Mouse (Mus musculus) limb, embryonic 10.5 days (tissue): ENCODE data around the gene Commd1. TPM values are rescaled to one million over a fixed set of nuclear protein-coding genes. Genes with fewer than 3 reads are reported as not detected.
A peak's percentile ranks its signal among the peaks of the same experiment; 100 is the strongest.

ENCODE experiments used
- DNase-seq: peaks from one replicate; pipeline ENCODE4 v3.0.0-alpha.2; 2017; ENCODE audit warnings: low spot score
- H3K27ac ChIP-seq: fragments of 300-500 bp; sonication (generic); 2 replicates; pipeline ENCODE4 v1.5.1; 2016; ENCODE audit warnings: mild to moderate bottlenecking
- H3K27me3 ChIP-seq: fragments of 300-500 bp; sonication (generic); 2 replicates; pipeline ENCODE4 v1.6.1; 2016; ENCODE audit warnings: low read depth, mild to moderate bottlenecking; ENCODE audit not compliant: poor library complexity, severe bottlenecking
- H3K36me3 ChIP-seq: fragments of 300-500 bp; sonication (generic); 2 replicates; pipeline ENCODE4 v1.6.1; 2016; ENCODE audit warnings: mild to moderate bottlenecking, moderate library complexity
- H3K4me1 ChIP-seq: fragments of 300-500 bp; sonication (generic); 2 replicates; pipeline ENCODE4 v1.6.1; 2016
- H3K4me3 ChIP-seq: fragments of 300-500 bp; sonication (generic); 2 replicates; pipeline ENCODE4 v1.5.1; 2016; ENCODE audit warnings: mild to moderate bottlenecking, moderate library complexity
- H3K9me3 ChIP-seq: fragments of 300-500 bp; sonication (generic); replicated peaks from 2 replicates; pipeline ENCODE4 v1.6.1; 2016; ENCODE audit warnings: mild to moderate bottlenecking
- WGBS: fragments of 180-500 bp; shearing (Covaris S2); methylation state at CpG from one replicate; pipeline ENCODE4 v1.1.7; 2016; 5-methylcytosine and 5-hydroxymethylcytosine counted together
- polyA plus RNA-seq: library from polyadenylated mRNA; unstranded; fragments of >200 nt; fragmentation: Nextera tagmentation; extraction: Ambion mirVana; gene quantifications from 2 replicates; pipeline ENCODE4 v1.2.1, GENCODE M21; 2016

Gene Commd1
- polyA plus RNA-seq, 1 experiment from 2014 or later = 399 TPM

- DNase-seq = peak; percentile 85
- 0 out of 2 replicates have a peak, but pooled peaks cover 8% of the 10 kb centered on the region for H3K4me1 ChIP-seq
- no peaks in the 10 kb centered on the region for H3K27me3 ChIP-seq
- H3K9me3 ChIP-seq = no peaks in the 10 kb centered on the region
- under 1% methylated on average over 40 of the region's 40 CpGs for WGBS
- peak overlapping the region; percentile 71 for H3K4me3 ChIP-seq
- peak overlapping the region; percentile 87 for H3K27ac ChIP-seq
- H3K36me3 ChIP-seq = peaks cover 25% of the 10 kb centered on the region
Observed at GRCm38 (mm10) chr11:23008181-23008823, 26.1 kb upstream of the Commd1 start.

- Histone ChIP-seq H3K27ac (peak within 1 kb of the TSS; percentile 87), H3K4me3 (peak within 1 kb of the TSS; percentile 71), H3K36me3 (peaks cover 32% of the 10 kb centered on the region), H3K9me3 (no peaks in the 10 kb centered on the region), H3K4me1 (0 out of 2 replicates have a peak, but pooled peaks cover 8% of the 10 kb centered on the region), H3K27me3 (no peaks in the 10 kb centered on the region)
- WGBS = 1% methylated on average over 22 of the region's 22 CpGs
- peak; percentile 65 for DNase-seq
Observed at GRCm38 (mm10) chr11:23007481-23008180, 25.4 kb upstream of the Commd1 start, which contains the start of gene Fam161a. Gene Fam161a, plus strand, starts transcription at chr11:23007531.

- Histone ChIP-seq H3K9me3 (no peaks in the 10 kb centered on the region), H3K4me1 (0 out of 2 replicates have a peak, but pooled peaks cover 8% of the 10 kb centered on the region), H3K4me3 (peak overlapping the region; percentile 71), H3K27ac (no peak overlapping the region), H3K36me3 (peaks cover 37% of the 10 kb centered on the region), H3K27me3 (no peaks in the 10 kb centered on the region)
- 9% methylated on average over 6 of the region's 6 CpGs for WGBS
- no peak for DNase-seq
Observed at GRCm38 (mm10) chr11:23007166-23007480, 24.9 kb upstream of the Commd1 start.

GRCm38 (mm10) chr11:23005276-23005675 is 23.1 kb upstream of the Commd1 start:
- no peak overlapping the region for H3K27ac ChIP-seq
- H3K9me3 ChIP-seq = no peaks in the 10 kb centered on the region
- no peak overlapping the region for H3K4me3 ChIP-seq
- no peak for DNase-seq
- 0 out of 2 replicates have a peak, but pooled peaks cover 8% of the 10 kb centered on the region for H3K4me1 ChIP-seq
- H3K27me3 ChIP-seq = no peaks in the 10 kb centered on the region
- H3K36me3 ChIP-seq = peaks cover 55% of the 10 kb centered on the region
- 100% methylated on average over 1 of the region's 1 CpGs for whole genome bisulfite sequencing

GRCm38 (mm10) chr11:22998308-22998707 is 16.1 kb upstream of the Commd1 start:
- Histone ChIP-seq H3K4me3 (no peak overlapping the region), H3K9me3 (no peaks in the 10 kb centered on the region), H3K4me1 (no peaks in the 10 kb centered on the region), H3K27ac (no peak overlapping the region), H3K36me3 (peaks cover 100% of the 10 kb centered on the region), H3K27me3 (no peaks in the 10 kb centered on the region)
- 85% methylated on average over 1 of the region's 1 CpGs for WGBS
- no peak for DNase-seq

GRCm38 (mm10) chr11:22995461-22995860 is 13.3 kb upstream of the Commd1 start:
- Histone ChIP-seq H3K36me3 (peaks cover 83% of the 10 kb centered on the region), H3K27me3 (no peaks in the 10 kb centered on the region), H3K4me1 (peaks cover 11% of the 10 kb centered on the region), H3K4me3 (no peak overlapping the region), H3K27ac (no peak overlapping the region), H3K9me3 (no peaks in the 10 kb centered on the region)
- WGBS = 98% methylated on average over 4 of the region's 4 CpGs
- DNase-seq = no peak

GRCm38 (mm10) chr11:22994271-22994670 is 12.1 kb upstream of the Commd1 start:
- peaks cover 11% of the 10 kb centered on the region for H3K4me1 ChIP-seq
- DNase-seq = no peak
- no peak overlapping the region for H3K27ac ChIP-seq
- no peaks in the 10 kb centered on the region for H3K27me3 ChIP-seq
- H3K4me3 ChIP-seq = no peak overlapping the region
- 98% methylated on average over 2 of the region's 2 CpGs for WGBS
- no peaks in the 10 kb centered on the region for H3K9me3 ChIP-seq
- peaks cover 71% of the 10 kb centered on the region for H3K36me3 ChIP-seq

- Histone ChIP-seq H3K27ac (peak overlapping the region; percentile 99), H3K27me3 (no peaks in the 10 kb centered on the region), H3K9me3 (no peaks in the 10 kb centered on the region), H3K36me3 (peaks cover 41% of the 10 kb centered on the region), H3K4me1 (peaks cover 11% of the 10 kb centered on the region), H3K4me3 (peak overlapping the region; percentile 96)
- 12% methylated on average over 14 of the region's 14 CpGs for WGBS
- DNase-seq = peak; percentile 34
Observed at GRCm38 (mm10) chr11:22991218-22991835, 9.1 kb upstream of the Commd1 start.

- Histone ChIP-seq H3K36me3 (peaks cover 34% of the 10 kb centered on the region), H3K4me1 (peaks cover 11% of the 10 kb centered on the region), H3K4me3 (peak within 1 kb of the TSS; percentile 96), H3K27me3 (no peaks in the 10 kb centered on the region), H3K27ac (peak within 1 kb of the TSS; percentile 99), H3K9me3 (no peaks in the 10 kb centered on the region)
- peak; percentile 94 for DNase-seq
- WGBS = under 1% methylated on average over 66 of the region's 66 CpGs
Observed at GRCm38 (mm10) chr11:22990393-22991126, 8.4 kb upstream of the Commd1 start, which contains the start of gene Cct4. Gene Cct4, plus strand, starts transcription at chr11:22990519.

- peaks cover 11% of the 10 kb centered on the region for H3K4me1 ChIP-seq
- no peaks in the 10 kb centered on the region for H3K9me3 ChIP-seq
- no peaks in the 10 kb centered on the region for H3K27me3 ChIP-seq
- DNase-seq = no peak
- peaks cover 26% of the 10 kb centered on the region for H3K36me3 ChIP-seq
- H3K4me3 ChIP-seq = peak overlapping the region; percentile 96
- 65% methylated on average over 1 of the region's 1 CpGs for WGBS
- H3K27ac ChIP-seq = peak overlapping the region; percentile 99; the same call in 1 of the 2 replicates
Observed at GRCm38 (mm10) chr11:22989786-22990185, 7.6 kb upstream of the Commd1 start.

- no peaks in the 10 kb centered on the region for H3K9me3 ChIP-seq
- no peaks in the 10 kb centered on the region for H3K27me3 ChIP-seq
- H3K27ac ChIP-seq = no peak overlapping the region
- WGBS = 63% methylated on average over 2 of the region's 2 CpGs
- no peak overlapping the region for H3K4me3 ChIP-seq
- peaks cover 4% of the 10 kb centered on the region; the same call in 1 of the 2 replicates for H3K36me3 ChIP-seq
- DNase-seq = no peak
- peaks cover 11% of the 10 kb centered on the region for H3K4me1 ChIP-seq
Observed at GRCm38 (mm10) chr11:22987357-22987756, 5.2 kb upstream of the Commd1 start.

GRCm38 (mm10) chr11:22985510-22985909 is 3.3 kb upstream of the Commd1 start:
- H3K4me1 ChIP-seq = peaks cover 8% of the 10 kb centered on the region
- no peak overlapping the region for H3K27ac ChIP-seq
- H3K36me3 ChIP-seq = no peaks in the 10 kb centered on the region
- 88% methylated on average over 3 of the region's 3 CpGs for WGBS
- H3K9me3 ChIP-seq = no peaks in the 10 kb centered on the region
- no peak overlapping the region for H3K4me3 ChIP-seq
- no peaks in the 10 kb centered on the region for H3K27me3 ChIP-seq
- no peak for DNase-seq
